Mouse (Mus musculus) spleen, adult 2 months (tissue): Measurements from ENCODE around the gene Prrc2a.

Source experiments
- CTCF ChIP-seq: fragments of 200-500 bp; IDR thresholded peaks from 2 replicates; pipeline ENCODE4 v1.5.1; 2011; ENCODE audit warnings: mild to moderate bottlenecking, inconsistent platforms; ENCODE audit not compliant: insufficient read depth, insufficient read length, insufficient replicate concordance; ENCODE audit errors: extremely low read depth
- POLR2A ChIP-seq: fragments of 200-500 bp; IDR thresholded peaks from 2 replicates; pipeline ENCODE4 v1.6.1; 2011; ENCODE audit warnings: low read depth, low read length, inconsistent platforms

DNA sequence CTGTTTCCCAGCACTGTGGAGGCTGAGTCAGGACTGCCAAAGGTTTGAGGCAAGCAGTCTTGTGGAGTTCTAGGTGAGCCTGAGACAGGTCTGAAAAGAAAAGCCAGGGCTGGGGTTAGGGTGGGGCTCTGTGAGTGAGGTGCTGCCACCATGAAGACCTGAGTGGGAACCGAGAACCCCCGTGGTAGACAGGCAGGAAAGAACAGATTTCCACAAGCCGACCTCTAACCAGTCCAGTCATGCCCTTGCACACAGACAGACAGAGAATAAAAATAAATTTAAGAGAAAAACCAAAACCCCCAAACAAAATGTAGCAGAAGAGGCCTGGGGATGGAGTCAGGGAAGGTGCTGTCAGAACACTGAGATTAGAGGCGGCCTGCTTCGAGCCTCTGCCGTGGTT lies 10.7 kb upstream of the Prrc2a start:
- TF ChIP-seq CTCF (no peak), POLR2A (no peak)
